Mouse (Mus musculus) kidney, adult 2 months (tissue): ENCODE results near the gene Nktr.

Source experiments
- CTCF ChIP-seq: fragments of 200-500 bp; conservative IDR thresholded peaks from 2 replicates; pipeline ENCODE4 v1.5.1; 2011; ENCODE audit warnings: low read depth, mild to moderate bottlenecking, control low read depth, low read length, moderate library complexity, mixed read lengths; ENCODE audit not compliant: insufficient read depth, insufficient read length
- POLR2A ChIP-seq: fragments of 200-500 bp; IDR thresholded peaks from one replicate; pipeline ENCODE4 v1.6.1; 2011; ENCODE audit warnings: low read depth, low read length, control low read depth

DNA sequence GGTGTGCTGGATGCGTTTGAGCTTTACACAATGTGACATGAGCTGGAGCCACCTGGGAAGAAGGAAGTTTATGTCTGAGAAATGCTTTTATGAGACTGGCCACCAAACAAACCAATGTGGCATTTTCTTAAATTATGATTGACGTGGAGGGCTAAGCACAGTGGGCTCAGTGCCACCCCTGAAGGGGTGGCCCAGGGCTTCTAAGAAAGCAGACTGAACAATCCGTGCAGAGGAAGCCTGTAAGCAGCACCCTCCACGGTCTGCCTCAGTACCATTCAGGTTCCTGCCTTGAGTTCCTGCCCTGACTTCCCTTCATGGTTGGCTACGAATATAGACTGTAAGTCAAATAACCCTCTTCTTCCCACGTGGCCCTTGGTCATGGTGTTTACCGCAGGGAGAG lies 28.2 kb upstream of the Nktr start:
- TF ChIP-seq CTCF = no peak
- TF ChIP-seq POLR2A = no peak
